In genomic region chr14:28323727-28324126, GRCm38 (mm10) we compare ENCODE assay signal across 28 mouse cellular contexts.
DNase-seq lines count a peak whose midpoint lies in the region; ATAC-seq and TF ChIP-seq lines count a peak whose summit lies in the region.
"Had no signal": no experiment of that assay in that cellular context is flagged by ENCODE, and none has a peak within 500 bp of the region (broad histone marks: within the 10 kb centered on the region; RNA-seq: fewer than 3 reads in every experiment).

No protein-coding gene starts in this region.

- H3K4me1 ChIP-seq in kidney, adult 2 months (ENCODE audit: control insufficient read depth, insufficient read depth, low read length) = no peaks in the 10 kb centered on the region; the same call in 1 of the 2 replicates
- no peaks in the 10 kb centered on the region; the same call in 1 of the 2 replicates for H3K4me1 ChIP-seq in kidney, embryonic 15.5 days
- no peaks in the 10 kb centered on the region for H3K4me1 ChIP-seq in liver, adult 2 months (ENCODE audit: control insufficient read depth, insufficient read depth, low read length)
- H3K4me1 ChIP-seq in liver, embryonic 12.5 days = no peaks in the 10 kb centered on the region
- H3K4me1 ChIP-seq: embryonic facial prominence, embryonic 12.5 days; embryonic facial prominence, embryonic 15.5 days; forebrain, embryonic 15.5 days; heart, embryonic 12.5 days; heart, embryonic 15.5 days had no signal

- TF ChIP-seq CTCF in gastrocnemius, adult 2 months (IDR thresholded peaks at IDR 0.05) = no peak
- TF ChIP-seq CTCF in kidney, adult 2 months (conservative IDR thresholded peaks at IDR 0.05; ENCODE audit: insufficient read depth, insufficient read length, low read depth, low read length) = no peak
- TF ChIP-seq CTCF in liver, adult 2 months (IDR thresholded peaks at IDR 0.05; ENCODE audit: low read depth, low read length) = no peak

- no peaks in the 10 kb centered on the region for H3K27me3 ChIP-seq in kidney, adult 2 months (replicated peaks; ENCODE audit: control insufficient read depth, insufficient read depth, low read length)
- H3K27me3 ChIP-seq in kidney, embryonic 15.5 days = 0 out of 2 replicates have a peak, but pooled peaks cover 4% of the 10 kb centered on the region
- no peaks in the 10 kb centered on the region for H3K27me3 ChIP-seq in liver, adult 2 months (ENCODE audit: control insufficient read depth, insufficient read depth, low read length)
- no peaks in the 10 kb centered on the region for H3K27me3 ChIP-seq in liver, embryonic 12.5 days (replicated peaks)
- H3K27me3 ChIP-seq: CH12.LX; embryonic facial prominence, embryonic 12.5 days; embryonic facial prominence, embryonic 15.5 days; forebrain, embryonic 15.5 days; heart, embryonic 15.5 days; hindbrain, embryonic 13.5 days; Patski had no signal

- TF ChIP-seq POLR2A in kidney, adult 2 months (IDR thresholded peaks at IDR 0.05; ENCODE audit: low read depth, low read length) = no peak
- TF ChIP-seq POLR2A in liver, adult 2 months (IDR thresholded peaks at IDR 0.05; ENCODE audit: extremely low read depth, insufficient read depth, low read length) = no peak

- WGBS in kidney, adult 2 months = 48% methylated on average over 2 of the region's 2 CpGs
- WGBS in kidney, embryonic 15.5 days = 72% methylated on average over 2 of the region's 2 CpGs
- 31% methylated on average over 2 of the region's 2 CpGs for WGBS in liver, adult 2 months
- WGBS in liver, embryonic 12.5 days (ENCODE audit: insufficient replicate concordance) = 43% methylated on average over 2 of the region's 2 CpGs

- intact Hi-C loops in gastrocnemius, adult 2 months (cut with DNase I) = no loop called here
- intact Hi-C loops in left cerebral cortex, postnatal 36 days (cut with DNase I) = no loop called here

- DNase-seq in gastrocnemius, adult 2 months = peak; percentile 26
- no peak for DNase-seq in gastrocnemius, adult 8-10 months (ENCODE audit: low spot score in 2 of 2)
- DNase-seq in kidney, adult 2 months = peak; percentile 53
- peak; percentile 8 for DNase-seq in liver, adult 2 months (ENCODE audit: extremely low read depth, low read depth, low spot score)
- no peak for DNase-seq in left cerebral cortex, postnatal 36 days (ENCODE audit: low spot score in 2 of 2)
- DNase-seq: adrenal gland, adult 2 months; adrenal gland, postnatal 14 days; B cell, adult 2 months; cerebellum, adult 11 months; cerebellum, adult 2 months; cerebellum, adult 9-11 months; cerebellum, postnatal 25 days; heart, adult 18-20 months; heart, postnatal 10 days; heart, postnatal 36 days had no signal

- no peaks in the 10 kb centered on the region for H3K9me3 ChIP-seq in kidney, embryonic 15.5 days (replicated peaks)
- no peaks in the 10 kb centered on the region for H3K9me3 ChIP-seq in liver, embryonic 12.5 days (replicated peaks)
- H3K9me3 ChIP-seq: embryonic facial prominence, embryonic 12.5 days; embryonic facial prominence, embryonic 15.5 days; forebrain, embryonic 15.5 days; heart, embryonic 12.5 days; heart, embryonic 15.5 days; hindbrain, embryonic 10.5 days; hindbrain, embryonic 13.5 days had no signal

- no peak overlapping the region for H3K27ac ChIP-seq in gastrocnemius, adult 2 months
- no peak overlapping the region for H3K27ac ChIP-seq in kidney, adult 2 months (ENCODE audit: insufficient read depth, low read depth, low read length)
- no peak overlapping the region for H3K27ac ChIP-seq in kidney, embryonic 15.5 days
- no peak overlapping the region for H3K27ac ChIP-seq in liver, adult 2 months (replicated peaks; ENCODE audit: insufficient read depth, low read depth, low read length)
- H3K27ac ChIP-seq in liver, embryonic 12.5 days = no peak overlapping the region
- H3K27ac ChIP-seq: embryonic facial prominence, embryonic 12.5 days; embryonic facial prominence, embryonic 15.5 days; forebrain, embryonic 15.5 days; heart, embryonic 15.5 days; hindbrain, embryonic 10.5 days; hindbrain, embryonic 13.5 days had no signal

- no peak overlapping the region for H3K4me3 ChIP-seq in gastrocnemius, adult 2 months
- H3K4me3 ChIP-seq in kidney, adult 2 months (ENCODE audit: insufficient read depth, low read depth, low read length) = no peak overlapping the region
- H3K4me3 ChIP-seq in kidney, embryonic 15.5 days (replicated peaks) = no peak overlapping the region
- H3K4me3 ChIP-seq in liver, adult 2 months (ENCODE audit: insufficient read depth, low read depth, low read length) = no peak overlapping the region
- H3K4me3 ChIP-seq in liver, embryonic 12.5 days = no peak overlapping the region
- H3K4me3 ChIP-seq: embryonic facial prominence, embryonic 12.5 days; embryonic facial prominence, embryonic 15.5 days; forebrain, embryonic 15.5 days; heart, embryonic 12.5 days; heart, embryonic 15.5 days; hindbrain, embryonic 10.5 days; hindbrain, embryonic 13.5 days had no signal

- H3K79me2 ChIP-seq in liver, adult 2 months (ENCODE audit: control insufficient read depth, insufficient read depth, low read length) = no peaks in the 10 kb centered on the region

- no peak for ATAC-seq in kidney, embryonic 15.5 days (replicated peaks; ENCODE audit: low FRiP score)
- ATAC-seq in liver, embryonic 12.5 days = no peak
- ATAC-seq: forebrain, embryonic 15.5 days; hindbrain, embryonic 16.5 days; Patski had no signal

- no peak overlapping the region for H3K4me2 ChIP-seq in kidney, embryonic 15.5 days
- no peak overlapping the region for H3K4me2 ChIP-seq in liver, embryonic 12.5 days
- H3K4me2 ChIP-seq: embryonic facial prominence, embryonic 12.5 days; embryonic facial prominence, embryonic 15.5 days; forebrain, embryonic 15.5 days; heart, embryonic 12.5 days; heart, embryonic 15.5 days; hindbrain, embryonic 13.5 days had no signal

- no peaks in the 10 kb centered on the region for H3K36me3 ChIP-seq in kidney, adult 2 months (ENCODE audit: control insufficient read depth, insufficient read depth, low read length)
- no peaks in the 10 kb centered on the region for H3K36me3 ChIP-seq in kidney, embryonic 15.5 days
- H3K36me3 ChIP-seq in liver, adult 2 months (ENCODE audit: control insufficient read depth, insufficient read depth, low read length) = no peaks in the 10 kb centered on the region
- no peaks in the 10 kb centered on the region for H3K36me3 ChIP-seq in liver, embryonic 12.5 days
- H3K36me3 ChIP-seq: embryonic facial prominence, embryonic 12.5 days; embryonic facial prominence, embryonic 15.5 days; forebrain, embryonic 15.5 days; G1E; heart, embryonic 12.5 days; heart, embryonic 15.5 days; hindbrain, embryonic 10.5 days; hindbrain, embryonic 13.5 days had no signal

- H3K9ac ChIP-seq in kidney, embryonic 15.5 days = no peak overlapping the region
- no peak overlapping the region for H3K9ac ChIP-seq in liver, adult 2 months (ENCODE audit: low read depth, low read length)
- no peak overlapping the region for H3K9ac ChIP-seq in liver, embryonic 12.5 days
- H3K9ac ChIP-seq: embryonic facial prominence, embryonic 12.5 days; embryonic facial prominence, embryonic 15.5 days; forebrain, embryonic 15.5 days; heart, embryonic 12.5 days; heart, embryonic 15.5 days; hindbrain, embryonic 13.5 days had no signal

Comparison
In these comparisons a context has a peak if more than half of its experiments do, and no peak if none do; other contexts are left out.
1. DNase-seq: peak in gastrocnemius, adult 2 months (single experiment), kidney, adult 2 months (single experiment) and liver, adult 2 months (single experiment); none in gastrocnemius, adult 8-10 months (0 of 2) and left cerebral cortex, postnatal 36 days (0 of 2).